Mouse (Mus musculus): ENCODE measurements at regions not wholly inside any gene's neighbourhood (a gene's known extent, or its start where the extent isn't known, plus 50 kb on each side); places are given as distances from the start of the nearest gene placed in this dataset.
"Not testable (repeated sequence)": the region's sequence is repeated elsewhere in the genome, so short reads cannot be mapped to it uniquely, and the experiment has no call there.

DNA sequence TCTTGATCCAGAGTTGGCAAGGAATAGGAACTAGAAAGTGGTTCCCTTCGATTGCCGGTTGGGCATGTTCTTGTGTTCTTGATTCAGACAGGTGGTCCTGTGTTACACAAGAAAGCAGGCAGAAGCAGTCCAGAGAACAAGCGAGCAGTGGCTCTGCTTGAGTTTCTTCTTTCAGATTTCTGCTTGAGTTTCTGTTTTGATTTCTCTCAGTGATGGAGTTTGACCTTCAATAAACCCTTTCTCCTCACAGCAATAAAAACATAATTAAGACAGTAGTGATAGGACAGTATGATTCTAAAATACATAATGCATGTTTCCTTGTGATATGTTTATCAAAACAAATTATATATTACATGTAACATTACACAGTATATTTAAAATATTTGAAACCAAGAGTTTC lies 59.1 kb downstream of the Klf6 start:
- no peak for DNase-seq

DNA sequence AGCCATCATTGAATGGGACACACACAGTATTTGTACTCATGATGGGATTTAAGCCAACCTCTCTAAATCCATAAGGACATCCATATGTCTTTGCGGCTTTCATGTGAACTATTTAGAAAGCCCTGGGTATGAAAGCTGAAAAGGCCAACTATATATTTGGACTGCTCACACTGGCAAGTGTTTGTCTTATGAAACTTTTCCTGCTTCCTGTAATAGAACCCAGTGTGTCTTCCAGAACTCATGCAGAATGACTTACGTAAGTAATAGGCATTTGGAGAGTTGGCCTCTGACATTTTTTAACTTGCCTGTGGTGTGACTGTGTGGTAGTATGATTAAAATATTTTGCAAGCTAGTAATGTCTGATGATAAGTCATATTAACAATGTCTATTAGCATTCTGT lies 70.2 kb downstream of the Klf6 start:
- no peak for DNase-seq

DNA sequence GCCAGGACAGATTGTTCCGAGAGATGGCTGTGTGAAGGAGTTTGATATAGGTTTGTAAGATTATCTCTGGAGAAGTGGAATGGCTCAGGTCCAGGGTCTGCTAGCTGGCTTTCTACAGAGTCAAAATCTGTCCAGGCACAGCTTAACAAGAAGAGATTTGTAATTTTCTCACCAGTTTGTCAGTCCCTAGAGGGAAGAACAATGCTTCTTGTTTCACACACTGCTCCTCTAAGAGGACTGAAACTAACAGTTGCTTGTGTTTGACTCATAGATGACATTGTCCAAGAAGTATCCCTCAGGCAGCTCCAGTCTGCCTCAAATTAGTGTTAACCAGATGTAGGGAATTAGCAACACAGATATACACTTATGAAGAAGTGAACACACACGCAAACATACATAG lies 76.2 kb downstream of the Klf6 start:
- DNase-seq: no peak

DNA sequence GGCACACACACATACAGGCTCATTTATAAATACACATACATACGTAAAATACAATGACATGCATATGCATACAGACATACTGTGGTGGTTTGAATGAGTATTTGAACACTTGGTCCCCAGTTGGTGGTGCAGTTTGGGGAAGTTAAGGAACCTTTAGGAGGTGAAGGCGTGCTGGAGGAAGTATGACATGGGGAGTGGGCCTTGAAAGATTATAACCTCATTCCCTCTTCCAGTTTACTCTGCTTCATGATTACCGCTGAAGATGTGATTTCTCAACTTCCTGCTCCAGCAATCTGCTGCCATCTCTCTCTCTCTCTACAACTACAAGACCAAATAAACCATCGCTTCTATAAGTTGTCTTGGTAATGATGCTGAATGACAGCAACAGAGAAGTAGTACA lies 76.7 kb downstream of the Klf6 start:
- no peak for DNase-seq

DNA sequence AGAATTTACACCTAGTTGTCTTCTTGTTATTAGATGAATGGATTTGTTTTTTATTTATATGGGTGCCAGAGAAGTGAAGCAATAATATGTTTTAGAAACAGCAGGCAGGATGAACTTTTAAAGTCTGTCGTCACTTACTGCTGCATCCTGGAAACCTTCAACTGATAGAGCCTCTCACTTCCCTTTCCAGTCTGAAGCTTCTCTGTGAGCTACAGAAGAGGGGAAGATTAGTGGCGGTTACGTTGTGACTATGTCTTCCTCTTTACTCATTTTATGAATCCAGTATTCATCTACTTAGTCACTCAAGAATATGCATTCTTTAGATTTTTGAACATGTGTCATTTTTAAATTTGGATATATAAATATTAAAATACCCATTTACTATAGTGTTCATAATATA lies 78.1 kb downstream of the Klf6 start:
- no peak for DNase-seq

DNA sequence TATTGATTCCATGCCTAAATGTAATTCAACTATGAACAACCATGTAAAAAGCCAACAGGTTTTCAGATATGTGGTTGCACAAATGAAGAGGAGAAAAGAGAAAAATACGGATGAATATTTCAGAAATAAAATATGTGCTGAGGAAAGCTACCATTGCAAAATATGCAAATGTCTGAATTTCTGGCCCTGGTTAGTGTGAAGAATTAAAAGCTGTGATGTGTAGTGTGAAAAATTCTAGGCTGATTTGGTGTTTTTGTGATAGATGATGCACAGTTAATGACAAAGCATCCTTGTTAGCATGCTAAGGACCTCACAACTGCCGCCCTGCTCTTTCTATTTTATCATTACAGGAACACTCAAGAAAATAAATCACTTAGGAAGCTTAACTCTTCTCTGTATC lies 91.6 kb downstream of the Klf6 start:
- no peak for DNase-seq

DNA sequence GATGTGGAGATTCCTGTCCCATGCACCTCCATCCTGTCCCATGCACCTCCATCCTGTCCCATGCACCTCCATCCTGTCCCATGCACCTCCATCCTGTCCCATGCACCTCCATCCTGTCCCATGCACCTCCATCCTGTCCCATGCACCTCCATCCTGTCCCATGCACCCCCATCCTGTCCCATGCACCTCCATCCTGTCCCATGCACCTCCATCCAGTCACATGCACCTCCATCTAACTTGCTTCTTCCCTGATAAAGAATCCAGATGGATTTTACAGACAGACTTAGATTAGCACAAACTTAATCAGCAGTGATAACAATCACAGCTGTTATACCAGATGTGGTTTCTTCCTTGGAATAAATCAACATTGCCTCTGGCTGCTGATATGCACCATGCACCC lies 93.8 kb downstream of the Klf6 start:
- DNase-seq: not testable (repeated sequence)

DNA sequence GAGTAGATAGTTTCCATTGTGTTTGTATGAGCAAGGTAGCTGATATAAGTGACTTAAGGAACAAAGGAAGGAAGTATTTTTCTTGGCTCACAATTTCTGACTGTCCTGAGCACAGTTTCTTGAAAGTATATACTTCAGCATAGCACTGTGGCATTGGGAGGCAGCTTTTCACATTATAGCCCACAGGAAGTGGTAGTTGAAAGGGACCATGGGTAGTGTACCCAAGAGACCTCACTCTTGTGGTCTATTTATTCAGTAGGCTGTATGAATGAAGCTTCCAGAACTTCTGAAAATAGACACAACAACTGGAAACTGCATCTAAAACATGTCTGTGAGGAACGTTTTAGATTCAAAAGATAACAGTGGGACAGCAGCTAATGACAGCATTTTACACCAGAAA lies 94.9 kb downstream of the Klf6 start:
- no peak for DNase-seq

DNA sequence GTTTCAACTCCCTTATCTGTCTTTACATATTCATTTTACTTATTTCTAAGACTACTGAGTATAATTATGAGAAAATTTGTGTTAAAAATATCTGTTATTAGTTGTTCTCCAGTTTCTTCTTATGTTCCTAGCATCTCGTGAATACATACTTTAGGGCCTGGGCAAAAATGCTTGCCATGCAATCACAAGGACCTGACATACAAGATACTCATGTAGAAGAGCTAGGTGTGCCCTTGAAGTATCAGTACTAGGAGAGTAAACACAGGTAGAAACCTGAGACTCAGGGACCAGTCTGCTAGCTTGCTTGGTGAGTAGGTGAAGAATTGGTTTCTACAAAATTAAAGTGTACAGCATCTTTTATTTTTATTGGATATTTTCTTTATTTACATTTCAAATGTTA lies 101.7 kb downstream of the Klf6 start:
- DNase-seq: no peak

DNA sequence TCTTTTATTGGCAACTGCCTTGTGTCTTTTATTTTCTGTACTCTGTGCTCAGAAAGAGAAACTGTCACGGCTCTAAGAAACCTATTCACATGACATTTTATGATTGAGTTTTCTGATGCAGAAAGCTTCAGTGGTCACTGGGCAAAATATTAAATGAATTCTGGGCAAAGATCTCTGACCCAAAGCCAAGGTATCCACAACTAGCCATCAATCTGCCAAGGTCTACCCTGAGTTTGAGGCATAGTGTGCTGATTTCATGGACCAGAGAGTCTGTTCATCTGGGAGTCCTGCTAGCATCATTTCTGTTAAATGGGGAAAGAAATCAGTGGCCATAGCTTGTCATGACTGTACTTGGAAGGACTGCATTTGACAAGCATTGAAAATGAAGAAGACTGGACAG lies 103.3 kb downstream of the Klf6 start:
- no peak for DNase-seq

DNA sequence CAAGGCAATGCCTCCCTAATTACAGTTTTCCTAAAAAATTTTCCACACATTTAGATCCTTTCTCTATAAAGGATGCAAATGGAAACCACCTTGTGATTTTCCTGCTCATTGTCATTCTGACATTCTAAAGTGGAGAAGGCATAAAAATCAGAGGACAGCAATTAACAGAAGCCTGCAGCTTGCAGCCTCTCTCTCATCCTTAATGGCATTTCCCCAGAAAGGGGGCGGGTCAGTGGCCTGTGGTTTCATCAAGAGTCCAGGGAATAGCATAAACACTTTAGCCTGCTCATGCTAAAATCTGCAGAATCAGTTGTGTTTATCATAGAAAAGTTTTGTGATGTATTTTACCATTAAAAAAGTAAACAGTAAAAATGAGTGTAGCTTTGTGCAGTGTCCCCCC lies 117.3 kb downstream of the Klf6 start:
- DNase-seq: no peak

DNA sequence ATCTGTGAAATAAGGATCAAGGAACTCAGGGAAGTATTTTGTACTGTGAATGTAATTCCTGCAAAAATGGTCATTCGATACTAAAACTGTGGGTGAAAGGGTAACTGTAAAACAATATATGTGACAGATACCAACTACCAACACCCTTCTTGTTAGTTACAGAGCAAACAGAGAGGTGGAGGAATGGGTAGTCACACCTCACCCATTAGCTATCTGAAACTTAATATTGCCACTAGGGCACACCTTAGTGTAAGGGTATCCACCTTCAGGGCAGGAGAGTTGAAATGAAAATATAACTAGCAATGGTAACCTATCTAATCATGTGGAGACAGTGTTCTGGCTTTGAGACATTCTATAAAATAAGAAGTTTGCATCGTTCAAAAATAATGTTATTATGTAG lies 126.2 kb downstream of the Klf6 start:
- no peak for DNase-seq

DNA sequence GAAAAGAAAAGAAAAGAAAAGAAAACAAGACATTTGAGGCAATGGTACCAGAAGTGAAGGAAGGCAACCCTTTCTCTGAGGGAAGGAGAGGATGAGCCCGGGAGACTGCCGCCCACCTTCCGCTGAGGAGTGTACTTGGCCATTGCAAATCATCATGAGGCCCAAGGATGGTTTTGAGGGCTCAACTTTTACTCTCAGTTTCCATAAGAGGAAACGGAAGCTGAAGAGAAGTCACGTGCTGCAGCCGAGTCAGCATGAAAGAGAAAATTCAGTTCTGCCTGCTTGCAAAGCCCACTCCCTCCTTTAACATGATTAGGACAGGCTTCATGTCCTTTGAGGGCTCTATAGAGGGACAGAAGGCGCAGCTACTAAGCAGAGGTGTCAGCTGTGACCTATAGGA lies 127.1 kb downstream of the Klf6 start:
- no peak for DNase-seq

DNA sequence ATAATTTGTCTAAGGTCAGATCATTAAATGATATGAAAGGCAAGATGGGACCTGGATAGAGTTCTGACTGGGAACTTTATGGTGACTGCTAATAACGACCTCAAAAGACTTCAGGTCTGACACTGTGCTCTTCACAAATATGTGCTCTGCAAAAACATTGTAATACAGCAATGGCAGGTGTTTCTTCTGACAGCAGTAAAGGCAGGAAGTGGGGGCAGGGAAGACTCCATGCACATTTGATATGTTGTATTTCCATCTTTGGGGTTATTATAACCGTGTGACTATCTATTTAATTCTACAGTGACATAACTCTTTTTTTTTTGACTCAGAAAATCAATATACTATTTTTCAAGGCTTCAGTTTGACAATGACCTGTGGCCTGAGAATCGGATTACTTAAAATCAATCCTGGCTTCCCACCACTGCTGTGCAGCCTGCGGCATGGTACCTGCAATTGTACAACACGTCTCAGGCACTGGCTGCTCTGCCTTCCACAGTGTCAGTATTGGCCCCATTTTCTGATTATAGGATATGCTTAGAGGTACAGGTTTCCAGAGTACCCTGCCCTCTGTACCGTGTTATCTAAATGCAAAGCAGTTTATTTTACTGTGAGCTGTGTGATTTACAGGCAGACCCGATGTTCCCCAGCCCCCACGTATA lies 139.4 kb downstream of the Klf6 start:
- no peak for DNase-seq

DNA sequence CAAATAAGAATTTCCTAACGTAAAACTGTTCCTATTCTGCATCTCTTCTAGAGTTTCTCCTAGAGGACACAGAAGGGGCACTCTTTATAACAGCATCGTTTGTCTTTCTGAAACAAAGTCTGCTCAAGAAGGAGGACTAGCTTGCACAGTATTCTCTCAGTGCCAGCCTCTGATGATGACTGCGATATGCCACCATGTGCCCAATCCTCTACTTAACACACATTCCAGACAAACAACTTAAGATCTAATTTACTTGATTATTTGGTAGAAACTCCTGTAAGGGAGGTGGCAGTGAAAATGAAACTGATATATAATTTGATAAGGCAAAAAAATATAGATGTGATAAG lies 139.9 kb downstream of the Klf6 start:
- DNase-seq: no peak

DNA sequence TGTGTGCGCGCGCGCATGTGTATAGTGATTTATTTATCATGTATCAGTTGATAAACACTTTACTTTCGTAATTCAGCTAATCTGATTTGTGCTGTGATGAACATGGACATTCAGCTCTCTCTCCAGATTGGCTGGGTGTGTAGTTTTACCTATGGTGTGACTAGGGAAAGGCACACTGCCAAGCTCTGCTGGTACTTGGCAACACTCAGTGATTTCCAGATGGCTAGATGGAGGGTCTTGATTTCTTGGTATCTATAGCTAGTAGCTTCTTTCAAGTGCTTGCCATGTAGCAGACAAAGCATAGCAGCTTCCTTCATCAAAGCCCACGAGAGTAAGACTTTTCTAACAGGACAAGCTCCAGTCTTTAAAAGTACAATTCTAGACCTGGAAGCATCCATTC lies 144.6 kb downstream of the Klf6 start:
- no peak for DNase-seq

DNA sequence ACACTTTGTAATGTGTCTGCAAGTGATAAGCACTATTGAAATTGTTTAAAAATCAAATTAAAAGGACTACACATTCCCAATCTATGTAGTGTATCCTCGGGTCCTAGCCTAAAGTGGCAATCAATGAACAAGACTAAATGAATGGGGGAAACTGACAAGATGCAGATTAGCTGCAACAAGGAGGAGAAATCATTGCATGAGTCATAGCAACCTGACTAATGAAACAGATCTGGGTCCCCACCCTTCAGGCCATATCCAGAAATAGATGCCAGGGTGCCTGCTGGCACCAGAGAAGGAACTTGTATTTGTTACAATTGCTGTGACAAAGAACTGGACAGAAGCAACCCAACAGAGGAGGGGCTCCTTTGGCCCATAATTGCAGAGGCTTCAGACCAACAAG lies 148.4 kb downstream of the Klf6 start:
- no peak for DNase-seq

DNA sequence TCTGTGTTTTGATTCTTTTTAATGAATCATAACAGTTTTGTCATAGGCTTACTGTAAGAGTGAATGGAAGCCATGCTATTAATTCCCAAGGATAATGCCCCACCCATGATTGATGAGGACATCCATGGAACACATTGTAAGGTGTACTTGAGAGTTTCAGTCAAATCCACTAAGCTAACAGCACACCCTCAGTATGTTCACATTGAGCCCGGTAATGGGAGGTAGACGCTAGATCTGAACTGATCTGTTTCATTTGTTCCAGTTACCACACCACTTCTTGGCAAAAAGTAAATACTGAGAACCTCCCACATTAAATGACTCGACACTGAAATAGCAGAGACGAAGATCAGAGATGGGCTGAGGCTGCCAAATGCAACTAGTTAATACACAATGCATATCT lies 165.9 kb downstream of the Klf6 start:
- DNase-seq: no peak

DNA sequence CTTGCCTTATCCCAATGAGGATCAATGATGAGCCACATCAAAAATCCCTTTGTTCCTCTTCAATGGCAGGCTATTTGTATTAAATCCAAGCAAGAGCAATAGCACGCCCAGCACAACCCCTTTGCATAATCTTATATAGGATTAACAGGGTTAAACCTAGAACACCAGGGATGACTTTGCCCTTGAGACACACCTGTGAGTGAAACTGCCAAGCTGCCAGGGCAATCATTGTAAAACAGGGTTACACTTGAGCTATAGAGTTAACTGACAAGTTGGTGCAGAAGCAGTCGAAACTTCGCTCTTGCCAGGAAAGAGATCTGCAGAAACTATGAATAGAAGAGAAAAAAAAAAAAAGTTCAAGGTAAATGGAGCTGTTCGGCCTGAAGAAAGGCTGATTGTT lies 167.6 kb downstream of the Klf6 start:
- DNase-seq: no peak

DNA sequence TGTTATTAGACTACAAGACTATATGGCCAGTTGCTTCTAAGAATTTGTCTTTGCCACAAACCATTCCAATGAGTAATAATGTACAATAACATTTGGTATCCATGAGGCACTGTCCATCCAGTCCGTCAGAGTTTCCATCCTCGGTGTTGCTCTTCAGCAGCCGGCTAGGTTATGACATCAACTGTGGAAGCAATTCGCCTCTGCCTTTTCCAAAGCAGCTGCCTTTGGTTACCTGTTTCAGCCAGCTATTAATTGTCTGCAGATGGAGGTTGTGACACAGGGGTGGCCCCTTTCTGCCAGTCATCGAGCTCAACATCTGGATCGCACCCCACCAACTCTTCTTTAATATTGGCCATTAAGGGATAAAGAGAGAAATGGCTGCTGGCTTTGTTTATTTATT lies 168.2 kb downstream of the Klf6 start:
- DNase-seq: no peak

DNA sequence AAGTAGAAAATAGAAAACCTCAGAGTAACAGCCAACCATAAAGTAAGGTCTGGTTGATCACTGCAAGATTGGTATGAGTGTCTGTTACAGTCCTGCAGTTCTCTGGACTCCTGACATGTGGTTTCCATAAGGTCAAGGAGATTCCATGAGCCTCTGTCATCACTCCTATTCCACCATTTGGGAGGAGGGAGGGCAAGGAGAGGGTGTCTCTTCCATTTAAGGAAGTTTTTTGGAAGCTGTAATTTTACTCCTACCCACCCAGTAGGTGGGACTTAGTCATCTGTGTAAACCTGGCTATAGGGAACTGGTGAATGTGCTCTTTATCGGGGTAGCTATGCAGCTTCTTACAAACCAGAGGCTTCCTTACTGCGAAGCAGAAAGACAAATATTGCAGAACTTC lies 168.8 kb downstream of the Klf6 start:
- no peak for DNase-seq

DNA sequence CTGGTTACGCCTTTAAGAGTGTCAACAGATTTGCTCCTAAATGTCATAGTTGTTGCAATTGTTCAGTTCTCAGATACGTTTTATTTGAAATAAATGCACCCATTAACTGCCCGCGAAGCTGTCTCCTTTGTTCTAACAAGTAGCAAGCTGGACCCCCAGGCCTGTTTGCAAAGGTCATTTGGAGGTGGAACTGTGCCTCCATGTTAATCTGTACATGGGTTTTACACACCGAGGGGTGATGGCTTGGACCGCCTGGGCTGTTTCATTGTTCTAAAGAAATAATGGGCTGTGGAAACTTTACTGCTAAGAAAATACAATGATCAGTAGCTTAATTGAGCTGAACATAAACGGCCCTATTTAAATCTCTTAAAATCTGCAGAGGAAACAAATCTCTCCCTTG lies 178.8 kb downstream of the Klf6 start:
- DNase-seq: no peak

DNA sequence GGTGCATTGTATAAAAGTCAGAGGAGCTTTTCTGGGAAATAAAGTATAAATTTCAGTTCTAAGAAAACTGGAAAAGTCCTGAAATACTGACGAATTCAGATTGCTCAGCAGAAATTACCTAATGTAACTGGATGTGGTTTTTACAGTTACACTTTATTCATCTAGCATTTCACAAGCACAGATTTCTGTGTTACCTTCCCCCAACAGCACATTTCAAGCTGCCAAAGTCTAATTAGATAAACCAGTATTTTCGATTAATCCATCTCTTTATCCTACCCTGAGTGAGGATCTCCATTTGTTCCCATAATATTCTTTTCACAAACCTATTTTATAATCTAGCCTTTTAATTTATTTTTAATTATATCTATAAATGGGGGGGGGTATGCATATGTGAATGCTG lies 179.4 kb downstream of the Klf6 start:
- DNase-seq: no peak

DNA sequence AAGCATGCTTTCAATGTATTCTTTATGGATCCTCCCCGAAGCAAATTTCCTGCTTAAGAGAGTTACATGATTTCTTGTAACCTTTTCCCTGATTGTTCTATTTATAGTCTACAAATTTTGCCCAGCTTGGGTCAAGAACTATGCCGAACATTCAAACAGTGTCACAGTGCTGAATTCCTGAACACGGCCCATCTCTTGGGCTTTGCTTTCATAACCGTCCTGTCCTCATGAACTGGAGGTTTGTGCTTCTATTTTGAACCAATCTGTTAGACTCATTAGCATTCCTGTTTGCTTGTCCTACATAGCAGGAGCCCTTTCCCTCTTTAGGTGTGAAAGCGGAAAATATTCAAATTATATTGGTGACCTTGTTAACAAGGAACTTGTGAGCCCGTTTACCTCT lies 181.2 kb downstream of the Klf6 start:
- DNase-seq: no peak

DNA sequence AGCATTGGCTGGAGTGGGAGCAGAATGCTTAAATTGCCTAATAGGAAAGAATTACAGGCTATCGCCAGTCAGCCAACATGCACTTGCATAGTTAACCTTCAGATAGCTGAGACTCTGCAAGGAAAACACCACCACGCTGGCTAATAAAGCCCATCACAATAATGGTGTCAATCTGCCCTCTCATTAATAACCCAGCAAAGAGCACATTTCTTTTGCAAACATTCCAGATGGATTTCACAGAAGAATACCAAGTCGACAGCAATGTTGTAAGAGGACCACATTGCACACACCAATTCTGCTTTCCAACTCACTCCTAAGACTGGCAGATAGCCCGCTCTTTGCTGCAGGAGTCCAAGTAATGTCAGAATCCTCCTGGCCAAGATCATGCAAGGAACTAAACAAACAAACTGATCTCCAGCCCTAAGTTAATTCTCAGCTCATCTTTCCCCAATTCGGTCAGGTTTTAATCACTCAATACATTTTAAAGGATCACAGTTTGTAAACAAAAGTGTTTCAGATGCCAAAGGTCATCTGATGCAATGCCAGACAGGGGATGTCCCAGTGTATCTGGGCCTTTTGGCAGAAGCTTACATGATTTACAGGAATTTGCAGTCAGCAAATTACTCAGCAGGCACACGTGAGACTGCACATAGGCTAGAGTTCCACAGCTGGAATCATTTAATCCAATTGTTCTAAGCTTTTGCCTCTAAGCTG lies 198.4 kb downstream of the Klf6 start:
- no peak for DNase-seq

Data from cerebellum, adult 8-10 months (tissue).